Mouse (Mus musculus): ENCODE results near the gene Vgll4. TPM values are rescaled to one million over a fixed set of nuclear protein-coding genes. Genes with fewer than 3 reads are reported as not detected.

Vgll4 gene
- polyA plus RNA-seq, 1 experiment from 2014 or later = 101 TPM

GRCm38 (mm10) chr6:114905253-114906028 lies 64.4 kb downstream of the Vgll4 start:
- DNase-seq (ENCODE audit: low spot score) (no peak), ATAC-seq (ENCODE audit: insufficient number of reproducible peaks, low FRiP score, low TSS enrichment, low read depth) (no peak)
- Histone ChIP-seq H3K9ac (ENCODE audit: low read length) (no peak overlapping the region), H3K4me1 (ENCODE audit: control insufficient read depth, insufficient read depth, low read length) (peaks cover 41% of the 10 kb centered on the region), H3K4me3 (ENCODE audit: low read depth, low read length) (no peak overlapping the region), H3K9me3 (ENCODE audit: control insufficient read depth, low read length) (no peaks in the 10 kb centered on the region), H3K27ac (replicated peaks; ENCODE audit: low read depth, low read length) (no peak overlapping the region), H3K4me2 (ENCODE audit: low read depth, severe bottlenecking) (no peak overlapping the region), H3K36me3 (ENCODE audit: control insufficient read depth, insufficient read depth, low read length) (no peaks in the 10 kb centered on the region), H3K27me3 (ENCODE audit: control insufficient read depth, insufficient read depth, low read length) (no peaks in the 10 kb centered on the region)
- 68% methylated on average over 8 of the region's 8 CpGs for WGBS

- H3K4me2 ChIP-seq (ENCODE audit: low read depth, severe bottlenecking) = no peak overlapping the region
- peaks cover 47% of the 10 kb centered on the region for H3K4me1 ChIP-seq (ENCODE audit: control insufficient read depth, insufficient read depth, low read length)
- no peak overlapping the region for H3K4me3 ChIP-seq (ENCODE audit: low read depth, low read length)
- H3K36me3 ChIP-seq (ENCODE audit: control insufficient read depth, insufficient read depth, low read length) = no peaks in the 10 kb centered on the region
- H3K9me3 ChIP-seq (ENCODE audit: control insufficient read depth, low read length) = no peaks in the 10 kb centered on the region
- no peaks in the 10 kb centered on the region for H3K27me3 ChIP-seq (ENCODE audit: control insufficient read depth, insufficient read depth, low read length)
- WGBS = 89% methylated on average over 3 of the region's 3 CpGs
- no peak overlapping the region for H3K9ac ChIP-seq (ENCODE audit: low read length)
- DNase-seq (ENCODE audit: low spot score) (no peak), ATAC-seq (ENCODE audit: insufficient number of reproducible peaks, low FRiP score, low TSS enrichment, low read depth) (no peak)
- no peak overlapping the region for H3K27ac ChIP-seq (replicated peaks; ENCODE audit: low read depth, low read length)
Measured at GRCm38 (mm10) chr6:114904818-114905217, 65.0 kb downstream of the Vgll4 start.

- Histone ChIP-seq H3K4me2 (ENCODE audit: low read depth, severe bottlenecking) (no peak overlapping the region), H3K27ac (replicated peaks; ENCODE audit: low read depth, low read length) (no peak overlapping the region)
- 67% methylated on average over 6 of the region's 6 CpGs for WGBS
Measured at GRCm38 (mm10) chr6:114904233-114904632, 65.6 kb downstream of the Vgll4 start.

GRCm38 (mm10) chr6:114901921-114902320 lies 67.9 kb downstream of the Vgll4 start:
- no peaks in the 10 kb centered on the region for H3K9me3 ChIP-seq (ENCODE audit: control insufficient read depth, low read length)
- H3K27me3 ChIP-seq (ENCODE audit: control insufficient read depth, insufficient read depth, low read length) = no peaks in the 10 kb centered on the region
- H3K4me3 ChIP-seq (ENCODE audit: low read depth, low read length) = no peak overlapping the region
- ATAC-seq (ENCODE audit: insufficient number of reproducible peaks, low FRiP score, low TSS enrichment, low read depth) = no peak
- DNase-seq (ENCODE audit: low spot score) = no peak
- H3K4me2 ChIP-seq (ENCODE audit: low read depth, severe bottlenecking) = peak overlapping the region; percentile 34; the same call in 1 of the 2 replicates
- 7% methylated on average over 4 of the region's 4 CpGs for WGBS
- H3K4me1 ChIP-seq (ENCODE audit: control insufficient read depth, insufficient read depth, low read length) = peaks cover 51% of the 10 kb centered on the region
- 0 out of 2 replicates have a peak overlapping the region, but pooled peaks have one; percentile 27 for H3K9ac ChIP-seq (ENCODE audit: low read length)
- H3K27ac ChIP-seq (replicated peaks; ENCODE audit: low read depth, low read length) = peak overlapping the region; percentile 74
- no peaks in the 10 kb centered on the region for H3K36me3 ChIP-seq (ENCODE audit: control insufficient read depth, insufficient read depth, low read length)

More at GRCm38 (mm10) chr6:114904233-114904632, 65.6 kb downstream of the Vgll4 start:
- H3K4me3 ChIP-seq (ENCODE audit: low read depth, low read length) = no peak overlapping the region
- H3K9ac ChIP-seq (ENCODE audit: low read length) = no peak overlapping the region
- no peaks in the 10 kb centered on the region for H3K27me3 ChIP-seq (ENCODE audit: control insufficient read depth, insufficient read depth, low read length)
- H3K9me3 ChIP-seq (ENCODE audit: control insufficient read depth, low read length) = no peaks in the 10 kb centered on the region
- peaks cover 51% of the 10 kb centered on the region for H3K4me1 ChIP-seq (ENCODE audit: control insufficient read depth, insufficient read depth, low read length)
- H3K36me3 ChIP-seq (ENCODE audit: control insufficient read depth, insufficient read depth, low read length) = no peaks in the 10 kb centered on the region
- no peak for DNase-seq (ENCODE audit: low spot score)
- no peak for ATAC-seq (ENCODE audit: insufficient number of reproducible peaks, low FRiP score, low TSS enrichment, low read depth)

GRCm38 (mm10) chr6:114901321-114901824 lies 68.4 kb downstream of the Vgll4 start:
- under 1% methylated on average over 12 of the region's 12 CpGs for WGBS
- H3K36me3 ChIP-seq (ENCODE audit: control insufficient read depth, insufficient read depth, low read length) = no peaks in the 10 kb centered on the region
- peak; percentile 82 for DNase-seq (ENCODE audit: low spot score)
- H3K27ac ChIP-seq (replicated peaks; ENCODE audit: low read depth, low read length) = peak overlapping the region; percentile 74
- H3K27me3 ChIP-seq (ENCODE audit: control insufficient read depth, insufficient read depth, low read length) = no peaks in the 10 kb centered on the region
- no peak overlapping the region for H3K9ac ChIP-seq (ENCODE audit: low read length)
- peak overlapping the region; percentile 34 for H3K4me2 ChIP-seq (ENCODE audit: low read depth, severe bottlenecking)
- H3K4me3 ChIP-seq (ENCODE audit: low read depth, low read length) = no peak overlapping the region
- no peaks in the 10 kb centered on the region; the same call in 1 of the 2 replicates for H3K9me3 ChIP-seq (ENCODE audit: control insufficient read depth, low read length)
- peak; percentile 55; the same call in 1 of the 2 replicates for ATAC-seq (ENCODE audit: insufficient number of reproducible peaks, low FRiP score, low TSS enrichment, low read depth)
- peaks cover 48% of the 10 kb centered on the region for H3K4me1 ChIP-seq (ENCODE audit: control insufficient read depth, insufficient read depth, low read length)

GRCm38 (mm10) chr6:114900194-114900593 lies 69.6 kb downstream of the Vgll4 start:
- H3K36me3 ChIP-seq (ENCODE audit: control insufficient read depth, insufficient read depth, low read length) = peaks cover 4% of the 10 kb centered on the region
- peaks cover 48% of the 10 kb centered on the region for H3K4me1 ChIP-seq (ENCODE audit: control insufficient read depth, insufficient read depth, low read length)
- DNase-seq (ENCODE audit: low spot score) (no peak), ATAC-seq (ENCODE audit: insufficient number of reproducible peaks, low FRiP score, low TSS enrichment, low read depth) (0 out of 2 replicates have a peak, but pooled peaks have one; percentile 2)
- H3K4me2 ChIP-seq (ENCODE audit: low read depth, severe bottlenecking) = peak overlapping the region; percentile 38
- 0 out of 2 replicates have a peak overlapping the region, but pooled peaks have one; percentile 41 for H3K9ac ChIP-seq (ENCODE audit: low read length)
- WGBS = 18% methylated on average over 10 of the region's 10 CpGs
- H3K27me3 ChIP-seq (ENCODE audit: control insufficient read depth, insufficient read depth, low read length) = no peaks in the 10 kb centered on the region
- no peak overlapping the region for H3K4me3 ChIP-seq (ENCODE audit: low read depth, low read length)
- no peaks in the 10 kb centered on the region; the same call in 1 of the 2 replicates for H3K9me3 ChIP-seq (ENCODE audit: control insufficient read depth, low read length)
- H3K27ac ChIP-seq (replicated peaks; ENCODE audit: low read depth, low read length) = peak overlapping the region; percentile 68

- Histone ChIP-seq H3K27ac (replicated peaks; ENCODE audit: low read depth, low read length) (peak overlapping the region; percentile 68; the same call in 1 of the 2 replicates), H3K27me3 (ENCODE audit: control insufficient read depth, insufficient read depth, low read length) (no peaks in the 10 kb centered on the region), H3K36me3 (ENCODE audit: control insufficient read depth, insufficient read depth, low read length) (peaks cover 4% of the 10 kb centered on the region), H3K9ac (ENCODE audit: low read length) (0 out of 2 replicates have a peak overlapping the region, but pooled peaks have one; percentile 41), H3K9me3 (ENCODE audit: control insufficient read depth, low read length) (no peaks in the 10 kb centered on the region; the same call in 1 of the 2 replicates), H3K4me1 (ENCODE audit: control insufficient read depth, insufficient read depth, low read length) (peaks cover 49% of the 10 kb centered on the region), H3K4me3 (ENCODE audit: low read depth, low read length) (no peak overlapping the region), H3K4me2 (ENCODE audit: low read depth, severe bottlenecking) (peak overlapping the region; percentile 38)
- ATAC-seq (ENCODE audit: insufficient number of reproducible peaks, low FRiP score, low TSS enrichment, low read depth) = peak; percentile 18; the same call in 1 of the 2 replicates
- 9% methylated on average over 7 of the region's 7 CpGs for WGBS
- peak; percentile 75 for DNase-seq (ENCODE audit: low spot score)
Measured at GRCm38 (mm10) chr6:114899652-114900051, 70.1 kb downstream of the Vgll4 start.

GRCm38 (mm10) chr6:114898949-114899348 lies 70.8 kb downstream of the Vgll4 start:
- Histone ChIP-seq H3K27ac (replicated peaks; ENCODE audit: low read depth, low read length) (no peak overlapping the region), H3K4me3 (ENCODE audit: low read depth, low read length) (no peak overlapping the region), H3K27me3 (ENCODE audit: control insufficient read depth, insufficient read depth, low read length) (no peaks in the 10 kb centered on the region), H3K9me3 (ENCODE audit: control insufficient read depth, low read length) (no peaks in the 10 kb centered on the region; the same call in 1 of the 2 replicates), H3K4me2 (ENCODE audit: low read depth, severe bottlenecking) (no peak overlapping the region), H3K9ac (ENCODE audit: low read length) (no peak overlapping the region), H3K4me1 (ENCODE audit: control insufficient read depth, insufficient read depth, low read length) (peaks cover 53% of the 10 kb centered on the region), H3K36me3 (ENCODE audit: control insufficient read depth, insufficient read depth, low read length) (peaks cover 4% of the 10 kb centered on the region)
- 94% methylated on average over 4 of the region's 4 CpGs for WGBS
- DNase-seq (ENCODE audit: low spot score) (no peak), ATAC-seq (ENCODE audit: insufficient number of reproducible peaks, low FRiP score, low TSS enrichment, low read depth) (no peak)
